Mouse (Mus musculus): Measurements from ENCODE around the gene Zfp9. TPM values are rescaled to one million over a fixed set of nuclear protein-coding genes. Genes with fewer than 3 reads are reported as not detected.

The Zfp9 gene
- not detected for total RNA-seq (2023)

GRCm38 (mm10) chr6:118478957-118479708 is at the start of gene Zfp9:
TSS of gene Zfp9 (minus strand) at chr6:118479320.

GRCm38 (mm10) chr6:118455042-118455631 is 24.0 kb downstream of the Zfp9 start, which contains the start of gene Zfp248:
TSS of gene Zfp248 (minus strand) at chr6:118455528.

GRCm38 (mm10) chr6:118419050-118419920 is 59.8 kb downstream of the Zfp9 start, which contains the start of gene Bms1:
TSS of gene Bms1 (minus strand) at chr6:118419474.

Other genes starting within 250 kb of the Zfp9 start
- gene Bms1, start 59.8 kb downstream of the Zfp9 start, total RNA-seq (2023) = 51.3 TPM
- gene Zfp248, start 23.8 kb downstream of the Zfp9 start, total RNA-seq (2023) = 0.50 TPM
- gene Ankrd26, start 82.9 kb upstream of the Zfp9 start, total RNA-seq (2023) = 7.2 TPM

Data from CD4-positive naive resting alpha-beta T cell, adult 76 days (primary cell).